Mouse (Mus musculus): Measurements from ENCODE around the gene Cdca7l.

DNA sequence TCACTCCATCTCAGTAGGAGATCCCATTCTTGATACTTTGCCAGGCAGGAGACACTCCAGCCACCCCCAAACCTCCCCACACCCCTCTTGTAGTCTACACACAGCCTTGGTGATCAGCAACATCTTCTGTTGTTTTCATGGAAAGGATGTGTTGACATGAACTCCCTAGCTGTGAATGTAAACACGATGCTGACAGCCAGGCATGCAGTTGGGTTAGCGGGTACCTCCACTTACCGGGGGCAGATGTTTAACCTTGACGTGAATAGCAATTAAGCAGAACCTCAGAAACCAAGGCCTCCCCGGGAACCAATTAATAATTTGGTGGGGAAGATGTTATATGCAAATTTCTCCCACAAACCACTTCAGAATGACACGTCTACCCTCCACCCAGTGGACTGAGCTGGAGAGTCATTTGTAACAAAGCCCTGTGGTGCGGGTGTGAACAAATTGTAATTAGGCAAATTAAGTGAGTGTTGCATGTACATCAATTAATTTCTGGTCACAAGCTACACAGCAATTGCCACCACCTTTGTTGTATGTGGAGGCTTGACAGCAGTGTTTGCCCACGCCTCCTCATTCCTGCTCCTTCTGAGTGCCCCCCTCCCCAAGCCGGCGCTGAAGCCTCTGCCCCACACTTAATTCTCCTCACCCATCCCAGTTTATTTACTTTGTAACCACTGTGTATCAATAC is 5.4 kb downstream of the Cdca7l start:
- no peak for TF ChIP-seq CTCF (IDR thresholded peaks at IDR 0.05)
- no peak for TF ChIP-seq EP300 (IDR thresholded peaks at IDR 0.05)
